Mouse (Mus musculus) Patski (cell line): Measurements from ENCODE around the gene Capg. TPM values are rescaled to one million over a fixed set of nuclear protein-coding genes. Genes with fewer than 3 reads are reported as not detected.

Experiments
- ATAC-seq: fragments of 100-300 bp; one replicate; pipeline ENCODE4 v1.8.0; 2021
- CTCF ChIA-PET: fragments of 350-600 bp; sonication (Branson Sonifier 250); formaldehyde crosslinking; loops from one replicate; lab custom pipeline; 2022; ENCODE audit warnings: inconsistent platforms; lab: Charles Lee
- POLR2A ChIA-PET: fragments of 350-600 bp; sonication (Branson Sonifier 250); formaldehyde crosslinking; loops from one replicate; lab custom pipeline; 2022; ENCODE audit warnings: antibody characterized with exemption, inconsistent platforms; lab: Charles Lee
- DNase-seq: peaks from one replicate; pipeline ENCODE4 v3.0.0-alpha.2; 2011; ENCODE audit warnings: low read depth, low spot score
- H3K27me3 ChIP-seq: fragments of 371-371 bp; one replicate; pipeline ENCODE4 v1.5.1; 2021
- CTCF ChIP-seq: fragments of 100-300 bp; IDR thresholded peaks from one replicate; pipeline ENCODE4 v1.5.1; 2021
- in situ Hi-C: fragments of 300-500 bp; cut with MboI; formaldehyde crosslinking; loops from 3 replicates; pipeline ENCODE4 v1.11.1; 2018; ENCODE audit warnings: low pct_unique_long_range_greater_than_20kb, mixed read lengths
- polyA plus RNA-seq: library from polyadenylated mRNA; unstranded; gene quantifications from one replicate; pipeline ENCODE4 v1.2.3, GENCODE M21; 2021

Capg gene
- polyA plus RNA-seq, 1 experiment from 2014 or later, result 230 TPM

DNA sequence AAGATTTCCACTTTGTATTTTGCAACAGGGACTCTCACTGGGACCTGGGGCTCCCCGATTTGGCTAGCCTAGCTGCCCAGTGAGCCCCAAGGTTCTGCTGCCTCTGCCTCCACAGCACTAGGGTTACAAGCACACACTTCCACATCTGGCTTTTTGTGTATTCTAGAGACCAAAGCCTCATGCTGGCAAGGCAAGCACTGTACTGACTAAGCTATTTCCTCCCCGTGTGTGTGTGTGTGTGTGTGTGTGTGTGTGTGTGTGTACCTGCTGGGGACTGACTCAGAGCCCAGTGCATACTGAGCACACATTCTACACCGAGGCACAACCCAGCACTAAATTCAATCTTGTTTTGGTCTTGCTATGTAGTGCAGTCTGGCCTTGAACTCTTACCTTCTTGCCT lies 42.5 kb downstream of the Capg start:
- no peak for ATAC-seq
- no peaks in the 10 kb centered on the region for H3K27me3 ChIP-seq
- ChIA-PET POLR2A (no interaction called here), CTCF (no interaction called here)
- no peak for DNase-seq
- in situ Hi-C loops, result no loop called here
- no peak for TF ChIP-seq CTCF

DNA sequence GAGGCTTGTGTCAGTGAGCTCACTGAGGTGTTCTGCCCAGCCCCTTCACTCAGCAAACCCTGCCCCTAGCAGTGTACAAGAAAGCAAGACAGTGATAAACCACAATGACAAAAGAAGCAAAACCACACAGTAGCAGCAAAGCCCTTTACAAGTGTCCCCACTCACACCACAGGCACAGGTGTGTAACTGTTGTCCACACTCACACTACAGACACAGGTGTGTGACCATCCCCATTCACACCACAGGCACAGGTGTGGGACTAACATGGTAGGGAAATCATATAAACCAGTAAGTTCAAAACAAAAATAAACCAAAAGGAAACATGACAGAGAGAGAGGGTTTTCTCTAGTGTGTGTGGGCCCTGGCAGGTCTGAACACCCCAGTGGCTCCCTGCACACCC lies 44.1 kb downstream of the Capg start:
- no peak for DNase-seq
- in situ Hi-C loops, result no loop called here
- no peaks in the 10 kb centered on the region for H3K27me3 ChIP-seq
- CTCF ChIA-PET, result interaction anchor here (1.0 to 1.5 kb wide), 2 partner anchors 9 kb away, joined by 3 to 4 read pairs; no protein-coding TSS in a partner anchor
- POLR2A ChIA-PET, result no interaction called here
- ATAC-seq, result no peak
- no peak for TF ChIP-seq CTCF

DNA sequence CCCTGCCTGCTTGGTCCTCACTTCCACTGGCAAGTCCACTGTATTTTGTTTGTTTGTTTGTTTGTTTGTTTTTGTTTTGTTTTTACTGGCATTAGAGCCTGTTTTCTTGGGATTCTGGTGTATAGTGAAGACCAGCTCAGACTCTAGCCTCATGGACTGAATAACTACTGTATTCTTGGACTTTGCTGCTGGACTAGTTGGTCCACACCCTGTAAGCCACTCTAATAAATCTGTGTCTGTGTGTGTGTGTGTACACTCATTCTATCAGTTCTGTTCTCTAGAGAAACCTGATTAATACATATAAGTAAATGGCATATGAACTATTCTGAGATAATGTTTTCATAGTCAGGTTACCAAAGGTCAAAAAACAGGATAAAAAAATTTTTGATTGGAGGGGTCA lies 45.9 kb downstream of the Capg start:
- POLR2A ChIA-PET, result no interaction called here
- TF ChIP-seq CTCF, result no peak
- in situ Hi-C loops, result no loop called here
- no peak for ATAC-seq
- CTCF ChIA-PET, result no interaction called here
- H3K27me3 ChIP-seq, result no peaks in the 10 kb centered on the region
- DNase-seq, result no peak

DNA sequence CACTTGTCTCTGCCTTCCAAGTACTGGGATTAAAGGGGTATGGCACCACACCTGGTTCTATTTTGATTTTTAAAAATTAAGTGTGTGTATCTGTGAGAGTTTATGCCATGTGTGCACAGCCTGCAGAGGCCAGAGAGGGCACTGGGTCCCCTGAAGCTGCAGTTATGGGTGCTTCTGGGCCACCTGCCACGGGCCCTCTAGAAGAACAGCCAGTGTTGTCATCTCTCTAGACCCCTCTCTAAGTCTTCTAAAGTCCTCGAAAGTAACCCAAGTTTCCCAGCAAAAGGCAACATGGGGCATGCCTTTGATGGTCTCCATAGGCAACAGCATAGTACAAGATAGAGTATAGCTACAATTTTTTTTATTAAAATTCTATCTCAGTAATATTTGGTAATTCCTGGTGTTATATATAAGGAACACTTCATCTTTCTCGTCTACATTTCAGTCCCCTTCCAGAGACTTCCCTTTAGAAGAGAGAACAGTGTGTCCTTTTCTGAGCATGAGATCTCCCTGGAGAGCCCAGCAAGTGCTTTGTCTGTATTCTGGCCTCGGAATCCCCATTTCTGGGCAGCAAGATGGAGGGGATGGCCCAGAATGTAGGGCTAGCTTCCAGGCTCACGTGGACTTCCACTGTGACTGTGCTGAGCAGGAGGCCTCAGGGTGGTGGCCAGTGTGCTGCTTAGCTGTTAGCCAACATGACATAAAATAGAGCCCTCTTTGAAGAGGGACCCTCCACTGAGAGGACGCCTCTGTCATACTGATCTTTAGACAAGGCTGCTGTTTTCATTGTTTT lies 49.0 kb downstream of the Capg start:
- no peak for TF ChIP-seq CTCF
- POLR2A ChIA-PET, result no interaction called here
- no peaks in the 10 kb centered on the region for H3K27me3 ChIP-seq
- ATAC-seq (no peak), DNase-seq (no peak)
- in situ Hi-C loops, result no loop called here
- CTCF ChIA-PET, result no interaction called here

DNA sequence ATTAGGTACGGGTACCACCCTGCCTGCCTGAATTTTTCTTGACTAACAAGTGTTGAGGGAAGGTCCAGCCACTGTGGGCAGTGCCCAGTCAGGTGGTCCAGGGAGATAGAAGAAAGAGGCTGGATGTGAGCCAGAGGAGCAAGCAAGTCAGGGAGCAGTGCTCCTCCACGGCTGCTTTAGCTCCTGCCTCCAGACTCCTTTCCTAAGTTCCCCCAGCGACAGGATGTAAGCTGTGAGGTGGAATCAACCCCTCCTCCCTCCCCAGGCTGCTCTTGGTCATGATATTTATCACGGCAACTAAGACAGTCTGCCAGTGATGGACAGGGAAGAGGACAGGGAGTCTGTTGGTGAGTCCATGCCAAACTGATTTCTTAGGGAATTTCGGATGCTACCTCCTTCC lies 49.7 kb downstream of the Capg start:
- DNase-seq (no peak), ATAC-seq (no peak)
- CTCF ChIA-PET, result no interaction called here
- TF ChIP-seq CTCF, result no peak
- H3K27me3 ChIP-seq, result no peaks in the 10 kb centered on the region
- in situ Hi-C loops, result no loop called here
- POLR2A ChIA-PET, result no interaction called here

DNA sequence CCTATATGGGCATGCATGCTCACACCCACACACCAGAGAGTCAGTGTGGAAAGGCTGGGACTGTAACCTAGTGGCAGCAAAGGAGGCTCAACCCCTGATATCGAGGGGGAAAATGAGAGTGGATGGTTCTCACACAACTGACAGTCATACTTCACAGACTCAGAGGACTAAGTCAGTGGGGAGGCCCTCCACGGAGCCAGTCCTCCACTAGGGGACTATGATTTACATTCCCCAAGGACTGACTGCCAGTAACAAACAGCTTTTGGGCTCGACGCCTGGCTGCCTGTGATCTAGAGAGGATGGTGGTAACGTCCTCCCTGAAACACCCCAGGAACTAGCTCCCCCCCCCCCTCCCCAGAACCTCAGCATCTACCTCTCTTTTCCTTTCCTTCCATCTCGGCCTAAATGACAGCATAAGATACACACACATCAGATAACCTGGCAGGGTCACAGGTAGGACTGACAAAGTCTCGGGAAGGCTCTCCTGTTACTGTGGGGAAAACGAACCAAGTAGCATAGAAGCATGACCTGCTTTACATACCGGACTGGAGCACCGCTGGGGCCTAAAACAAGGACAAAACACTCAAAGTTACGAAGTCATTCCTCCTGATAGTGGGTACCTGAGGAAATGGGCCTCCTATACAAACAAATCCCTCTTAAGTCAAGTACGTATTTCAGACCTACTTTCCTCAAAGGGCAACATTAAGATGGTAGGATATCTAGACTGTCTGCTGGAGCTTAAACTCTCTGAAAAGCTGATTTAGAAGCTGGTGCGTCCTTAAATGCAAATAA lies 53.1 kb downstream of the Capg start:
- ChIA-PET CTCF (interaction anchor here (0.7 to 2.7 kb wide), 4 partner anchors 9 to 38 kb away, joined by 3 to 9 read pairs (median 4); no protein-coding TSS in a partner anchor), POLR2A (interaction anchor here (0.6 to 2.0 kb wide), 4 partner anchors 11 to 229 kb away, joined by 3 to 8 read pairs (median 4); no protein-coding TSS in a partner anchor)
- DNase-seq, result no peak
- no peak for TF ChIP-seq CTCF
- no peak for ATAC-seq
- no peaks in the 10 kb centered on the region for H3K27me3 ChIP-seq
- in situ Hi-C loops, result no loop called here

DNA sequence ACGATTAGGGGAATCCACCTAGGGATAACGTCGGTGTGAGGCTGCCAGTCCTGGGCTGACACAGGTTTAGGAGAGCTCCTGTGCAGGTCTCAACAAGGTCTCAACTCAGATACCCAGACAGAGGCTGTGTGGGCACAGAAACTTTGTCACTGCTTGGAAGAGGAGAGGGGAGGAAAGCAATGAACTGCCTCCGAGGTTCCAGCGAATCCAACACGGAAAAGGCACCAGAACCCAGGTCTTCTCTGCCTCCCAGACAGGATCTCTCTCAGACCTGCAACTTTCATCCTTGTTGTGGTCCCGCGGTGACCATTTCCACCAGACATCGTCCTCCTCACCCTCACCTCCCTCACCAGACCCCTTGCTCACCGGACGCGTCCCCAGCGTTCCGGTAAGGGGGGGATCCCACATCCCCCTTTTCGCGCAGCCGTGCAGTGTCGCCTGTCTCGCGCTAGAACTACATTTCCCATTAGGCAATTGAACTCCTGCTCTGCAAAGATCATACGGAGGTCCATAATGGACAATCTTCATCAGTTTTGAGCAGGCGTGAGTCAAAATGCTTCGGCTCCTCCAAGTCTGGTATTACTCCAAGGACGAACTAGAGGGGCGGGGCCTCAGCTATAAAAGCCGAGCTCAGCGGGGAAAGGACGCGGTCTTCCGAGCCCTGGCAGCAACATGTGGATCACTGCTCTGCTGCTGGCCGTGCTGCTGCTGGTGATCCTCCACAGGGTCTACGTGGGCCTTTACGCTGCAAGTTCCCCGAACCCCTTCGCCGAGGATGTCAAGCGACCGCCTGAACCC lies 54.0 kb downstream of the Capg start, which contains the start of the genes Elmod3 and Retsat:
Gene Elmod3 (minus strand): TSS at position 458 of the 798 bp plus-strand sequence.
Gene Retsat (plus strand): TSS at position 520 of the 798 bp plus-strand sequence.
- in situ Hi-C loops, result no loop called here
- H3K27me3 ChIP-seq, result no peaks in the 10 kb centered on the region
- DNase-seq (peak; percentile 89), ATAC-seq (peak; percentile 78)
- no peak for TF ChIP-seq CTCF
- ChIA-PET POLR2A (interaction anchor here (2.0 kb wide), 2 partner anchors 10 to 18 kb away, joined by 5 to 8 read pairs; no protein-coding TSS in a partner anchor), CTCF (interaction anchor here (1.6 to 2.7 kb wide), 3 partner anchors 10 to 38 kb away, joined by 3 to 9 read pairs (median 5); no protein-coding TSS in a partner anchor)

DNA sequence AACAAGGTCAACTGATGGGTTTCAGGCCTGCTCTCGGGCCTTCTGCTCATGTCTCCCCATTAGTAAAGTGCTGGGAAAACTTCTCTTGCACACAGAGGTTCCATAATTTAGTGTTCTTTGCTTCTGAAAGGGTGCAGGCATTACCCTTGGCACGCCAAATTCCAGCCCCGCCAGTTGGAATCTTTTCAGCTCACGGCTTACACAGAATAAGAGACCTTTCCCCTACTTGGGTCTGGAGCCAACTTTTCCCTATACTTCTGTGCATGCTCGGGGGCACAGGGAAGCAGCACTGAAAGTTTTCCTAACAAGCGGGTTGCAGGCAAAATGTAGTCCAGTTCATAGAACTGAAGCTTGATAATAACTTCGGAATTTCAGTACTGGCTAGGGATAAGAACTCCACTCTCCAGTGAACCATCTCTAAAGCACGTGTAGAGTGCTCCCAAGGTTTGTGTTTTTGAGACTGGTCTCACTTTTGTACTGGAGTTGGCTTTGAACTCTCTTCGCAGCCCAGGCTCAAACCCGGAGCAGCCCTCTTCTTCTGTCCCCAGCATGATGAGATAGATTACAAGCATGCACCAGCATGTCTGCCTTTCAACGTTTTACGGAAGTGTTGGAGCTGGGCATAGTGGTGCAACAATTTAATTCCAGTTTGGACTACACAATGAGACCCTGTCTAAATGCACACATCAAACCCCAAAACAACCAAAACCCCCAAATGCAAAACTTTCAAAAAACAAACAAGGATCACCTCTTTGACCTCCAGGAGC lies 54.8 kb downstream of the Capg start:
- TF ChIP-seq CTCF, result no peak
- in situ Hi-C loops, result no loop called here
- ChIA-PET CTCF (interaction anchor here (1.8 to 2.7 kb wide), 2 partner anchors 9 to 37 kb away, joined by 5 to 9 read pairs; no protein-coding TSS in a partner anchor), POLR2A (interaction anchor here (1.2 to 2.0 kb wide), 3 partner anchors 9 to 17 kb away, joined by 4 to 8 read pairs (median 5); no protein-coding TSS in a partner anchor)
- ATAC-seq (peak; percentile 0), DNase-seq (no peak)
- no peaks in the 10 kb centered on the region for H3K27me3 ChIP-seq

DNA sequence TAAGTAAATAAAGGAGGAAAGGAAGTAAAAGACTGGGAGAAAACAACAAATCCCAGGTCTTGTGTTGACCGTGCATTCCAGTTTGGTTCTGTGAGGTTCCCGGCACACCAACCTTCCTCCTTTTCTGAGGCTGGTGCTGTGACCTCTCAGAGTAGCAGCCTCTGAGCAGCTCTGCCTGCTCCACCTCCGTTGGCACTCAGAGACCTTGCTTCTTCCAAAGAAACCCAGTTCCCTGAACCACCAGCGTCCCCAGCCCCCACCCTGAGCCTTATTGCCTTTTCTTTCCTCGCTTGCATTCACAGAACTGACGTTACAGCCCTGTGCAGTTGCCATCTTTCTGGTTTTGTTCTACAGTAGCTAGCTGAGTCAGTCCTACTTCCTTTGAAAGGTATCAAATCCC lies 56.0 kb downstream of the Capg start:
- ChIA-PET POLR2A (interaction anchor here (1.2 kb wide), 1 partner anchor 15 kb away, joined by 4 read pairs; no protein-coding TSS in a partner anchor), CTCF (interaction anchor here (1.0 to 2.7 kb wide), 2 partner anchors 8 to 10 kb away, joined by 3 to 9 read pairs; no protein-coding TSS in a partner anchor)
- DNase-seq (no peak), ATAC-seq (no peak)
- no peaks in the 10 kb centered on the region for H3K27me3 ChIP-seq
- in situ Hi-C loops, result no loop called here
- TF ChIP-seq CTCF, result no peak
